Mouse (Mus musculus) layer of hippocampus, postnatal 25 days (tissue): ENCODE data around the gene Pgls. TPM values are rescaled to one million over a fixed set of nuclear protein-coding genes. Genes with fewer than 3 reads are reported as not detected.
A peak's percentile ranks its signal among the peaks of the same experiment; 100 is the strongest.

Experiments used
- DNase-seq, 2 experiments: peaks; one replicate each; pipeline ENCODE4 v3.0.0; 2022; ENCODE audit warnings: mixed read lengths in 2 of 2, low spot score in 1 of 2; ENCODE audit errors: extremely low spot score in 1 of 2
- total RNA-seq, 2 experiments: library from RNA; stranded (reverse); gene quantifications; 2 replicates each; pipeline ENCODE4 v1.2.3; 2021

Pgls gene
- total RNA-seq = 10 to 100 TPM; 36.3 to 38.9 TPM

- peak; percentile 92 to 96 for DNase-seq
Measured at GRCm38 (mm10) chr8:71591471-71592373, at the start of gene Pgls. Pgls (plus strand) TSS chr8:71592176.

- peak; percentile 77 to 81 for DNase-seq
Measured at GRCm38 (mm10) chr8:71542632-71543343, 49.2 kb upstream of the Pgls start, which contains the start of gene Mvb12a. Mvb12a (plus strand) TSS chr8:71542922.

GRCm38 (mm10) chr8:71543755-71544154 lies 48.2 kb upstream of the Pgls start:
- no peak for DNase-seq

- DNase-seq = no peak
Measured at GRCm38 (mm10) chr8:71545053-71545452, 46.9 kb upstream of the Pgls start.

- DNase-seq = no peak
Measured at GRCm38 (mm10) chr8:71547590-71547989, 44.4 kb upstream of the Pgls start.

- DNase-seq = no peak
Measured at GRCm38 (mm10) chr8:71550754-71551153, 41.2 kb upstream of the Pgls start.

- no peak for DNase-seq
Measured at GRCm38 (mm10) chr8:71552770-71553169, 39.2 kb upstream of the Pgls start.

GRCm38 (mm10) chr8:71554001-71554400 lies 38.0 kb upstream of the Pgls start:
- DNase-seq = no peak

- no peak for DNase-seq
Measured at GRCm38 (mm10) chr8:71554644-71555043, 37.3 kb upstream of the Pgls start.

- no peak for DNase-seq
Measured at GRCm38 (mm10) chr8:71558071-71558957, 33.7 kb upstream of the Pgls start, which contains the start of gene Tmem221. Tmem221 (minus strand) TSS chr8:71558871.

GRCm38 (mm10) chr8:71558958-71559690 lies 32.9 kb upstream of the Pgls start:
- no peak for DNase-seq

- no peak for DNase-seq
Measured at GRCm38 (mm10) chr8:71560071-71560470, 31.9 kb upstream of the Pgls start.

GRCm38 (mm10) chr8:71560765-71561164 lies 31.2 kb upstream of the Pgls start:
- DNase-seq = no peak

- DNase-seq = peak in 1 of 2 experiments; percentile 67
Measured at GRCm38 (mm10) chr8:71561401-71561800, 30.6 kb upstream of the Pgls start.

GRCm38 (mm10) chr8:71562751-71563150 lies 29.2 kb upstream of the Pgls start:
- DNase-seq = peak; percentile 63 to 77

GRCm38 (mm10) chr8:71563992-71564391 lies 28.0 kb upstream of the Pgls start:
- DNase-seq = no peak

GRCm38 (mm10) chr8:71566501-71566900 lies 25.5 kb upstream of the Pgls start, which contains the start of gene Nxnl1:
Nxnl1 (minus strand) TSS chr8:71566601.
- no peak for DNase-seq

GRCm38 (mm10) chr8:71567587-71567986 lies 24.4 kb upstream of the Pgls start:
- no peak for DNase-seq

GRCm38 (mm10) chr8:71568387-71568937 lies 23.5 kb upstream of the Pgls start, which contains the start of gene Slc27a1:
Slc27a1 (plus strand) TSS chr8:71568882.
- peak; percentile 52 to 67 for DNase-seq
